Mouse (Mus musculus) hindbrain, embryonic 16.5 days (tissue): ENCODE measurements around the gene Pcsk5. TPM values are rescaled to one million over a fixed set of nuclear protein-coding genes. Genes with fewer than 3 reads are reported as not detected.
A peak's percentile ranks its signal among the peaks of the same experiment; 100 is the strongest.

Experiments used
- ATAC-seq: fragments of 200-750 bp; cut with Nextera tagmentation; 2 replicates; pipeline ENCODE4 v1.8.0; 2017; ENCODE audit warnings: moderate TSS enrichment, moderate library complexity
- H3K27ac ChIP-seq: fragments of 300-500 bp; sonication (generic); 2 replicates; pipeline ENCODE4 v1.5.1; 2014; ENCODE audit warnings: low read depth, mild to moderate bottlenecking, control low read depth, low read length, moderate library complexity
- H3K27me3 ChIP-seq: fragments of 300-500 bp; sonication (generic); replicated peaks from 2 replicates; pipeline ENCODE4 v1.6.1; 2014; ENCODE audit warnings: low read length; ENCODE audit not compliant: control insufficient read depth, insufficient read depth
- H3K36me3 ChIP-seq: fragments of 300-500 bp; sonication (generic); 2 replicates; pipeline ENCODE4 v1.6.1; 2014; ENCODE audit warnings: mild to moderate bottlenecking, low read length, moderate library complexity, mixed read lengths; ENCODE audit not compliant: control insufficient read depth, insufficient read depth
- H3K4me1 ChIP-seq: fragments of 300-500 bp; sonication (generic); 2 replicates; pipeline ENCODE4 v1.6.1; 2014; ENCODE audit warnings: low read depth, low read length; ENCODE audit not compliant: control insufficient read depth, insufficient read depth
- H3K4me2 ChIP-seq: fragments of 300-500 bp; sonication (generic); 2 replicates; pipeline ENCODE4 v1.6.1; 2014; ENCODE audit warnings: mild to moderate bottlenecking, low read length, control low read depth, moderate library complexity
- H3K4me3 ChIP-seq: fragments of 300-500 bp; sonication (generic); 2 replicates; pipeline ENCODE4 v1.5.1; 2014; ENCODE audit warnings: mild to moderate bottlenecking, low read length, control low read depth, moderate library complexity
- H3K9ac ChIP-seq: fragments of 300-500 bp; sonication (generic); 2 replicates; pipeline ENCODE4 v1.6.1; 2014; ENCODE audit warnings: low read depth, mild to moderate bottlenecking, control low read depth, low read length, moderate library complexity
- H3K9me3 ChIP-seq: fragments of 300-500 bp; sonication (generic); 2 replicates; pipeline ENCODE4 v1.6.1; 2014; ENCODE audit warnings: mild to moderate bottlenecking, low read length, moderate library complexity; ENCODE audit not compliant: control insufficient read depth
- WGBS: fragments of 180-500 bp; shearing (Covaris S2); extraction: QIAGEN DNeasy Blood & Tissue Kit; methylation state at CpG from one replicate; pipeline ENCODE4 v1.1.7; 2014; 5-methylcytosine and 5-hydroxymethylcytosine counted together
- polyA plus RNA-seq: library from polyadenylated mRNA; unstranded; fragments of >200 nt; fragmentation: Nextera tagmentation; extraction: Ambion mirVana; gene quantifications from 2 replicates; pipeline ENCODE4 v1.2.1, GENCODE M21; 2015

Gene Pcsk5
- polyA plus RNA-seq, 1 experiment from 2014 or later: 11.7 TPM

- WGBS: 84% methylated on average over 10 of the region's 10 CpGs
These were observed 120.4 kb downstream of the Pcsk5 start for GRCm38 (mm10) chr19:17717066-17717465.

GRCm38 (mm10) chr19:17715281-17715955 is 122.0 kb downstream of the Pcsk5 start:
- Histone ChIP-seq H3K4me2 (no peak overlapping the region), H3K27me3 (no peaks in the 10 kb centered on the region), H3K4me1 (no peaks in the 10 kb centered on the region), H3K9me3 (no peaks in the 10 kb centered on the region), H3K4me3 (no peak overlapping the region), H3K9ac (no peak overlapping the region), H3K27ac (no peak overlapping the region), H3K36me3 (no peaks in the 10 kb centered on the region)
- peak; percentile 76; the same call in 1 of the 2 replicates for ATAC-seq
- 74% methylated on average over 9 of the region's 9 CpGs for WGBS

More at GRCm38 (mm10) chr19:17717066-17717465, 120.4 kb downstream of the Pcsk5 start:
- ATAC-seq: no peak
- Histone ChIP-seq H3K4me2 (no peak overlapping the region), H3K9me3 (no peaks in the 10 kb centered on the region), H3K4me3 (no peak overlapping the region), H3K36me3 (no peaks in the 10 kb centered on the region), H3K27me3 (no peaks in the 10 kb centered on the region), H3K4me1 (no peaks in the 10 kb centered on the region), H3K27ac (no peak overlapping the region), H3K9ac (no peak overlapping the region)

- ATAC-seq: no peak
- H3K4me3 ChIP-seq: no peak overlapping the region
- no peak overlapping the region for H3K4me2 ChIP-seq
- no peaks in the 10 kb centered on the region for H3K36me3 ChIP-seq
- no peak overlapping the region for H3K27ac ChIP-seq
- H3K27me3 ChIP-seq: no peaks in the 10 kb centered on the region
- H3K9ac ChIP-seq: no peak overlapping the region
- H3K9me3 ChIP-seq: no peaks in the 10 kb centered on the region
- H3K4me1 ChIP-seq: no peaks in the 10 kb centered on the region
- WGBS: 84% methylated on average over 6 of the region's 6 CpGs
These were observed 145.8 kb downstream of the Pcsk5 start for GRCm38 (mm10) chr19:17691626-17692025.

- WGBS: 84% methylated on average over 7 of the region's 7 CpGs
- Histone ChIP-seq H3K4me3 (no peak overlapping the region), H3K27me3 (no peaks in the 10 kb centered on the region), H3K9me3 (no peaks in the 10 kb centered on the region), H3K4me1 (no peaks in the 10 kb centered on the region), H3K4me2 (no peak overlapping the region), H3K27ac (no peak overlapping the region), H3K9ac (no peak overlapping the region), H3K36me3 (no peaks in the 10 kb centered on the region)
- no peak for ATAC-seq
These were observed 159.1 kb downstream of the Pcsk5 start for GRCm38 (mm10) chr19:17678371-17678770.

- H3K9me3 ChIP-seq: no peaks in the 10 kb centered on the region
- no peak overlapping the region for H3K9ac ChIP-seq
- ATAC-seq: 0 out of 2 replicates have a peak, but pooled peaks have one; percentile 27
- H3K36me3 ChIP-seq: no peaks in the 10 kb centered on the region
- no peak overlapping the region for H3K4me2 ChIP-seq
- 60% methylated on average over 3 of the region's 3 CpGs for WGBS
- no peaks in the 10 kb centered on the region for H3K27me3 ChIP-seq
- H3K27ac ChIP-seq: no peak overlapping the region
- no peak overlapping the region for H3K4me3 ChIP-seq
- H3K4me1 ChIP-seq: no peaks in the 10 kb centered on the region
These were observed 174.8 kb downstream of the Pcsk5 start for GRCm38 (mm10) chr19:17662676-17663075.

- H3K9ac ChIP-seq: no peak overlapping the region
- H3K4me3 ChIP-seq: no peak overlapping the region
- no peak overlapping the region for H3K27ac ChIP-seq
- H3K36me3 ChIP-seq: no peaks in the 10 kb centered on the region
- H3K27me3 ChIP-seq: no peaks in the 10 kb centered on the region
- H3K4me1 ChIP-seq: no peaks in the 10 kb centered on the region
- ATAC-seq: no peak
- H3K4me2 ChIP-seq: no peak overlapping the region
- WGBS: 62% methylated on average over 6 of the region's 6 CpGs
- no peaks in the 10 kb centered on the region for H3K9me3 ChIP-seq
These were observed 175.2 kb downstream of the Pcsk5 start for GRCm38 (mm10) chr19:17662271-17662670.

GRCm38 (mm10) chr19:17659321-17659720 is 178.1 kb downstream of the Pcsk5 start:
- no peak for ATAC-seq
- WGBS: 73% methylated on average over 3 of the region's 3 CpGs
- Histone ChIP-seq H3K9ac (no peak overlapping the region), H3K4me2 (no peak overlapping the region), H3K36me3 (no peaks in the 10 kb centered on the region), H3K27me3 (no peaks in the 10 kb centered on the region), H3K9me3 (no peaks in the 10 kb centered on the region), H3K4me1 (no peaks in the 10 kb centered on the region), H3K4me3 (no peak overlapping the region), H3K27ac (no peak overlapping the region)

GRCm38 (mm10) chr19:17650831-17651502 is 186.5 kb downstream of the Pcsk5 start:
- ATAC-seq: peak; percentile 93
- Histone ChIP-seq H3K4me1 (peaks cover 9% of the 10 kb centered on the region), H3K9ac (no peak overlapping the region), H3K36me3 (no peaks in the 10 kb centered on the region), H3K9me3 (no peaks in the 10 kb centered on the region), H3K4me3 (no peak overlapping the region), H3K27me3 (no peaks in the 10 kb centered on the region), H3K27ac (no peak overlapping the region), H3K4me2 (no peak overlapping the region)
- 27% methylated on average over 5 of the region's 5 CpGs for WGBS

- Histone ChIP-seq H3K9ac (no peak overlapping the region), H3K27ac (no peak overlapping the region), H3K4me2 (no peak overlapping the region), H3K27me3 (no peaks in the 10 kb centered on the region), H3K4me3 (no peak overlapping the region), H3K4me1 (peaks cover 9% of the 10 kb centered on the region), H3K9me3 (no peaks in the 10 kb centered on the region), H3K36me3 (no peaks in the 10 kb centered on the region)
- 84% methylated on average over 3 of the region's 3 CpGs for WGBS
- no peak for ATAC-seq
These were observed 187.5 kb downstream of the Pcsk5 start for GRCm38 (mm10) chr19:17649967-17650366.
